Mouse (Mus musculus) layer of hippocampus, postnatal 10 days (tissue): Measurements from ENCODE around the gene Gm597. TPM values are rescaled to one million over a fixed set of nuclear protein-coding genes. Genes with fewer than 3 reads are reported as not detected.

Experiments
- DNase-seq, 2 experiments: peaks; one replicate each; pipeline ENCODE4 v3.0.0; 2021; ENCODE audit warnings: low spot score in 2 of 2
- long read RNA-seq: library from polyadenylated mRNA; stranded (forward); transcript quantifications from one replicate; pipeline ENCODE4 v2.0.0, GENCODE M21; 2023
- total RNA-seq, 2 experiments: library from RNA; stranded (reverse); gene quantifications; 2 replicates each; pipeline ENCODE4 v1.2.3; 2021

The Gm597 gene
- total RNA-seq: not detected
- long read RNA-seq: 0 reads

DNA sequence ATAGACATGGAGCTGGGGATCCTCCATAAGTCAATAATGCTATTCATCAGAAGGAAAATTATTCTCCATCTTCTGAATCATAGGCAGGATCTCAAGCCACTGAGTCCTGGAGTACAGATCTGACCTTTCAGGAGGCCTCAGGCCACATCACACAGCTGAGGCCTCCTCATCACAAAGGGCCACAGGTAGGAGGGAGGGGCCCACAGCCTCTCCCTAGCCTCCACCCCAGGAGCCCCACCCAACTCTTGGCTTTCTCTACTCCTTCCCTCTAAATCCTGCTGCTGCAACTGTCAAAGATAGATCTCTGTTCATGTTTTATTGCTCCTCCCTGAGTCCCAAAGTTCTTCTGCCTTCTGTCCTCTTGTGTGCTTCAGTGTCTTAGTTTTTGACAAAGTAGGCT, at the start of gene Gm597:
TSS of gene Gm597 (minus strand) at position 101 of the 400 bp plus-strand sequence.
- DNase-seq: no peak

DNA sequence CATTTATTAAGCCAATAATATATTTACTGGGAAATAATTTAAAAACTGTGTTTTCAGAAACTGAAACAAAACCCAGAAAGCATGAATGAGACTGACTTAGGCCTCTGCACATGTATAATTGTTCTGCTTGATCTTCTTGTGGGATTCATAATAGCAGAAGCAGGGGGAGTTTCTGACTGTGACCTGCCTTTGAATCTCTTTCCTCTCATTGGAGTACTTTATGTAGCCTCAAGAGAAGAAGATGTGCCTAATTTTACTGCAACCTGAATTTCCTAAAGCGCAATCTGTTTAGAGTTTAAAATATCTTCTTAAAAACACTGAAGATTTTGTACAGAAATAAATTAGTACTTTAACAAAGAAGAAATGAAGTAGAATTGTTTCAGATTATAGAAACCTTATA, 27.6 kb upstream of the Gm597 start:
- no peak for DNase-seq

DNA sequence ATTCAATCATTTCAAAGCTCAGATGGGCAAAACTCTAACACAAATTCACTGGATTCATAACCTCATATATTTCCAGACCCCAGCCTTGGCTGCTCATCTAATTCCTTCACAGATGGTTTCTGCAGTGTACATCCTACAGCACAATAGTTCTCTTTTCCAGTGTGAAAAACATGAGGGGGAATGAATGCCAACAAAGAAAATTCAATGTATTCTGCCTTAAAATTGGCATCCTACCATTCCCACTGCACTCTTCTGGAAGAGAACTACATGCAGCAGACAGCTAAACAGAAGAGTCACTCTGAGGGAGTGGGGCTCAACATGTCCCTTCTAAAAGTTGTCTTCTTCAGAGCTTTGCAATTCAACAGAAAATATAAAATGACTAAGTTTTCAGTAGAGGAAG, 26.6 kb upstream of the Gm597 start:
- no peak for DNase-seq

DNA sequence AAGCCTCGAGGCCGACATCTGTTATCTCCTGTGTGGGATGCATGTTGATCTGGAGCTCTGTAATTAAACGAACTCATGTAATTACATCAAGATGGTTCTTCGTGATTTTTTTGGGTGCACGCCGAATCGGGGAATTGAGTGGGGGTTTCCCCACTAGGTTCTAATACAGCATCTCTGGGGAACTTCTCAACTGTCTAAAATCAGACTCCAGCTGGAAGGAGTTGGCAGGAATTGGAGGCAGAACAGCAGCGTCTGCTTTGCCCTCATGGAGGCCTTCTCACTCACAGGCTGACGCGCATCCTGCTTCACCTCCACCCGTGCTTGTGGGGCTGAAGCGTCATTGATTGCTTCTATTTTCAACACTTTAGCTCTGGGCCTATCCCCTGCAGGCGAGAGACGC, 20.8 kb upstream of the Gm597 start:
- DNase-seq: peak in 1 of 2 experiments; percentile 13
